Comparison of ENCODE assay signal across 17 mouse cellular contexts in genomic region chr17:62713455-62713854, GRCm38 (mm10).
"Had no signal": no experiment of that assay in that cellular context is flagged by ENCODE, and none has a peak within 500 bp of the region (broad histone marks: within the 10 kb centered on the region; RNA-seq: fewer than 3 reads in every experiment).

No protein-coding gene starts in this region.

- H3K36me3 ChIP-seq: liver, embryonic 12.5 days; midbrain, embryonic 10.5 days; midbrain, embryonic 12.5 days; neural tube, embryonic 13.5 days; neural tube, embryonic 15.5 days had no signal

- H3K4me1 ChIP-seq: liver, embryonic 12.5 days had no signal

- H3K27ac ChIP-seq: liver, embryonic 12.5 days; liver, embryonic 14.5 days; midbrain, embryonic 10.5 days; midbrain, embryonic 12.5 days; neural tube, embryonic 13.5 days; neural tube, embryonic 15.5 days had no signal

- H3K27me3 ChIP-seq: liver, embryonic 12.5 days; midbrain, embryonic 12.5 days; neural tube, embryonic 13.5 days; neural tube, embryonic 15.5 days had no signal

- H3K4me3 ChIP-seq: liver, embryonic 12.5 days; midbrain, embryonic 10.5 days; midbrain, embryonic 12.5 days; myocyte; neural tube, embryonic 13.5 days; neural tube, embryonic 15.5 days had no signal

- DNase-seq: lung, embryonic 14.5 days; midbrain, embryonic 14.5 days; retina, postnatal 1 day; right cerebral cortex, adult 18-20 months; right cerebral cortex, postnatal 25 days; right cerebral cortex, postnatal 4 days; spleen, adult 18-20 months; thymus, adult 18-20 months; thymus, postnatal 14 days; thymus, postnatal 36 days had no signal
